ENCODE assay signal across 23 mouse cellular contexts in the genomic region with DNA sequence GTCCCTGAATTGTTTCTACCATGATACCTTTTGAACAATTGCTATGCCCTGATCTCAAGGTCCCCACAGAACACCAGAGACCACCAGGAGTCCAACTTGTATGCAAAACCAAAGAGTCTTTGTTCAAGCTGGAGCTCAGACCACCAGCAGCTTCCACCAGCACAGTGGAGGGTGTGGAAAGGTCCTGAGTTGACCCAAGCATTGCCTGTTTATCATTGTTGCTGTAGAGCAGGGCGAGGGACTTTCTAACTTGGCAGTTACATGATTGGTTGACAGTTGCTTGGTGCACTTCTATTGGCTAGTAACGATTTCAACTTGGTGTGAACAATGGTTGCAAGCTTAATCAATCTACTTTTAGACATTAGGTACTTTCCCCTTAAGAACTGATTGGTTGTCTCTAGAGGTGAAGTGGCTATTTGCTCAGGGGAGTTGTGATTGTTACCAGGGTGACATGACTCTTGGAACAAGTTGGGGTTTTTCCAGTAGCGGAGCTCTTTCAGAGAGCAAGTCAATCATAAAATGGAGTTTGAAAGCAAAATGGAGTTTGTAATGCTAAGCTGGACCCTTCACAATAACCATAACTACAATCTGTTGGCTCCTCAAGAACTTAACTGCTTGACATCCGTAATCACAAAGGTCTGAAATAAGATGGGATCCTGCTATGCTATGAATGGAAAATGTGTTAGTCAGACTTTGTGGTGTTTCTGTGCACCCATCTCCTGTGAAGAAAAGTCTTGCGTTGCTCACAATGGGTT.
A peak's percentile ranks its signal among the peaks of the same experiment; 100 is the strongest.
DNase-seq lines count a peak whose midpoint lies in the region; ATAC-seq and TF ChIP-seq lines count a peak whose summit lies in the region.
"Had no signal": no experiment of that assay in that cellular context is flagged by ENCODE, and none has a peak within 500 bp of the region (broad histone marks: within the 10 kb centered on the region; RNA-seq: fewer than 3 reads in every experiment).

No protein-coding gene starts in this region.

- TF ChIP-seq EP300 in CH12.LX (IDR thresholded peaks at IDR 0.05; ENCODE audit: low read length) = no peak

- peak overlapping the region; percentile 88 for H3K27ac ChIP-seq in CH12.LX (ENCODE audit: insufficient read depth, low read depth)
- H3K27ac ChIP-seq in forebrain, embryonic 10.5 days = no peak overlapping the region
- no peak overlapping the region for H3K27ac ChIP-seq in hindbrain, embryonic 11.5 days (ENCODE audit: low read depth, low read length)
- H3K27ac ChIP-seq: embryonic facial prominence, embryonic 13.5 days; embryonic facial prominence, embryonic 15.5 days; forebrain, embryonic 13.5 days; forebrain, embryonic 15.5 days had no signal

- peak; percentile 1 for DNase-seq in lung, postnatal 36 days
- no peak for DNase-seq in lung, postnatal 14 days
- peak; percentile 10 for DNase-seq in CD4-positive, CD25-positive, alpha-beta regulatory T cell, adult 2 months (ENCODE audit: low read depth, low spot score)
- peak; percentile 96 for DNase-seq in CH12.LX (ENCODE audit: extremely low read depth)
- DNase-seq in forebrain, embryonic 10.5 days (ENCODE audit: extremely low spot score, low spot score) = no peak
- DNase-seq in frontal cortex, postnatal 14 days (ENCODE audit: low spot score in 2 of 2) = no peak
- no peak for DNase-seq in hindbrain, embryonic 11.5 days (ENCODE audit: low spot score)
- DNase-seq: adrenal gland, postnatal 10 days; adrenal gland, postnatal 25 days; B cell, adult 2 months; cerebellum, adult 11 months; cerebellum, adult 18-20 months; cerebellum, adult 8-10 months; cerebellum, adult 9-11 months; cerebellum, postnatal 14 days; cerebellum, postnatal 36 days; embryo, embryonic 11 days; forebrain, postnatal 0 days had no signal

- no peaks in the 10 kb centered on the region for H3K36me3 ChIP-seq in CH12.LX (replicated peaks in 1 of 2; ENCODE audit: control insufficient read depth in 1 of 2, insufficient read depth in 1 of 2, low read length in 1 of 2)
- H3K36me3 ChIP-seq in forebrain, embryonic 10.5 days (replicated peaks) = no peaks in the 10 kb centered on the region
- no peaks in the 10 kb centered on the region for H3K36me3 ChIP-seq in hindbrain, embryonic 11.5 days (ENCODE audit: control insufficient read depth, insufficient read depth, low read length)
- H3K36me3 ChIP-seq: embryonic facial prominence, embryonic 13.5 days; embryonic facial prominence, embryonic 15.5 days; forebrain, embryonic 15.5 days had no signal

- peak overlapping the region; percentile 94 for H3K4me2 ChIP-seq in CH12.LX (ENCODE audit: insufficient read depth, low read depth, poor library complexity, severe bottlenecking)
- H3K4me2 ChIP-seq in hindbrain, embryonic 11.5 days (replicated peaks; ENCODE audit: low read depth, low read length) = no peak overlapping the region
- H3K4me2 ChIP-seq: embryonic facial prominence, embryonic 13.5 days; embryonic facial prominence, embryonic 15.5 days; forebrain, embryonic 13.5 days; forebrain, embryonic 15.5 days had no signal

- peak; percentile 83 for TF ChIP-seq POLR2A in CH12.LX (IDR thresholded peaks at IDR 0.05; ENCODE audit: low read depth, low read length)

- dilution Hi-C loops in CH12.LX (cut with MboI; ENCODE audit: extremely low pct_ligation_motif_present, extremely low pct_unique_long_range_greater_than_20kb, low sequenced_read_pairs) = no loop called here

- TF ChIP-seq CTCF in CH12.LX (conservative IDR thresholded peaks at IDR 0.05 in 1 of 2, IDR thresholded peaks at IDR 0.05 in 1 of 2; ENCODE audit: low read depth in 2 of 2, low read length in 2 of 2) = no peak

- H3K4me1 ChIP-seq in CH12.LX (ENCODE audit: control insufficient read depth in 1 of 2, insufficient read depth in 2 of 2) = peaks cover 23 to 82% of the 10 kb centered on the region in 2 experiments
- H3K4me1 ChIP-seq in forebrain, embryonic 10.5 days = no peaks in the 10 kb centered on the region
- no peaks in the 10 kb centered on the region for H3K4me1 ChIP-seq in hindbrain, embryonic 11.5 days (replicated peaks; ENCODE audit: control insufficient read depth, insufficient read depth, low read length)
- H3K4me1 ChIP-seq: embryonic facial prominence, embryonic 15.5 days had no signal

- no peaks in the 10 kb centered on the region for H3K79me2 ChIP-seq in CH12.LX (replicated peaks; ENCODE audit: control insufficient read depth, extremely low read depth, insufficient read depth, poor library complexity, severe bottlenecking)

- in situ Hi-C loops in CH12.LX (cut with MboI; ENCODE audit: low pct_ligation_motif_present, low pct_unique_long_range_greater_than_20kb, low sequenced_read_pairs) = loop anchor here (10.0 kb wide), 1 partner anchor 89 kb away; the partner anchor contains the start of gene Btbd11

- no peak overlapping the region for H3K4me3 ChIP-seq in CH12.LX (replicated peaks in 1 of 3; ENCODE audit: low read depth in 2 of 3, low read length in 2 of 3, poor library complexity in 1 of 3)
- no peak overlapping the region for H3K4me3 ChIP-seq in forebrain, embryonic 10.5 days
- H3K4me3 ChIP-seq in hindbrain, embryonic 11.5 days (ENCODE audit: low read depth, low read length) = no peak overlapping the region
- H3K4me3 ChIP-seq: embryonic facial prominence, embryonic 13.5 days; embryonic facial prominence, embryonic 15.5 days; erythroblast, embryonic 14.5 days; forebrain, embryonic 13.5 days; forebrain, embryonic 15.5 days had no signal

- no peak for ATAC-seq in hindbrain, embryonic 11.5 days (ENCODE audit: low FRiP score)
- ATAC-seq: forebrain, embryonic 13.5 days; forebrain, embryonic 15.5 days; forebrain, postnatal 0 days had no signal

- no peak for TF ChIP-seq RAD21 in CH12.LX (IDR thresholded peaks at IDR 0.05; ENCODE audit: low read depth, low read length)

- H3K27me3 ChIP-seq in CH12.LX (replicated peaks) = no peaks in the 10 kb centered on the region
- H3K27me3 ChIP-seq in forebrain, embryonic 10.5 days (ENCODE audit: poor library complexity, severe bottlenecking) = no peaks in the 10 kb centered on the region
- no peaks in the 10 kb centered on the region for H3K27me3 ChIP-seq in hindbrain, embryonic 11.5 days (ENCODE audit: control insufficient read depth, insufficient read depth, low read length)
- H3K27me3 ChIP-seq: embryonic facial prominence, embryonic 13.5 days; embryonic facial prominence, embryonic 15.5 days; forebrain, embryonic 13.5 days; forebrain, embryonic 15.5 days had no signal

- H3K9me3 ChIP-seq in CH12.LX (replicated peaks; ENCODE audit: low read length) = peaks cover 5% of the 10 kb centered on the region
- no peaks in the 10 kb centered on the region for H3K9me3 ChIP-seq in forebrain, embryonic 10.5 days
- no peaks in the 10 kb centered on the region for H3K9me3 ChIP-seq in hindbrain, embryonic 11.5 days (ENCODE audit: control insufficient read depth, low read length)
- H3K9me3 ChIP-seq: embryonic facial prominence, embryonic 13.5 days; embryonic facial prominence, embryonic 15.5 days; forebrain, embryonic 13.5 days; forebrain, embryonic 15.5 days had no signal

- peak overlapping the region; percentile 64 for H3K9ac ChIP-seq in CH12.LX (ENCODE audit: insufficient read depth, low read depth)
- H3K9ac ChIP-seq in hindbrain, embryonic 11.5 days (ENCODE audit: low read depth, low read length) = no peak overlapping the region
- H3K9ac ChIP-seq: embryonic facial prominence, embryonic 13.5 days; embryonic facial prominence, embryonic 15.5 days; forebrain, embryonic 13.5 days; forebrain, embryonic 15.5 days; forebrain, postnatal 0 days had no signal

- 90% methylated on average over 5 of the region's 5 CpGs for WGBS in forebrain, embryonic 10.5 days
- WGBS in hindbrain, embryonic 11.5 days = 84% methylated on average over 5 of the region's 5 CpGs

TF ChIP-seq in CH12.LX, 34 proteins besides CTCF, POLR2A, EP300 and RAD21 (continues in another document):
- TF ChIP-seq TCF12 (IDR thresholded peaks at IDR 0.05; ENCODE audit: low read depth, low read length) (peak; percentile 48; the same call in 1 of the 2 replicates), USF2 (conservative IDR thresholded peaks at IDR 0.05; ENCODE audit: low read depth, low read length) (no peak), ZC3H11A (IDR thresholded peaks at IDR 0.05; ENCODE audit: low read depth, low read length) (peak; percentile 79), SIN3A (IDR thresholded peaks at IDR 0.05; ENCODE audit: low read length) (0 out of 2 replicates have a peak, but pooled peaks have one; percentile 31), SMC3 (IDR thresholded peaks at IDR 0.05; ENCODE audit: low read depth, low read length) (no peak), TBP (conservative IDR thresholded peaks at IDR 0.05; ENCODE audit: low read depth, low read length) (peak; percentile 93), ZMIZ1 (IDR thresholded peaks at IDR 0.05; ENCODE audit: low read depth, low read length) (peak; percentile 87), ETS1 (conservative IDR thresholded peaks at IDR 0.05; ENCODE audit: low read depth, low read length) (no peak; the same call in 1 of the 2 replicates), GABPA (IDR thresholded peaks at IDR 0.05; ENCODE audit: insufficient replicate concordance, low read depth, low read length) (no peak), KAT2A (IDR thresholded peaks at IDR 0.05; ENCODE audit: insufficient replicate concordance, low read length) (no peak), JUND (conservative IDR thresholded peaks at IDR 0.05; ENCODE audit: low read depth, low read length) (peak; percentile 6; the same call in 1 of the 2 replicates), MXI1 (IDR thresholded peaks at IDR 0.05; ENCODE audit: low read depth, low read length) (no peak; the same call in none of the 2 replicates), POLR2AphosphoS2 (IDR thresholded peaks at IDR 0.05; ENCODE audit: low read depth, low read length) (peak; percentile 74; the same call in 1 of the 2 replicates), NELFE (IDR thresholded peaks at IDR 0.05; ENCODE audit: low read depth, low read length) (peak; percentile 88), CHD1 (IDR thresholded peaks at IDR 0.05; ENCODE audit: low read depth, low read length) (no peak), MAZ (IDR thresholded peaks at IDR 0.05; ENCODE audit: low read depth, low read length) (no peak), JUN (IDR thresholded peaks at IDR 0.05; ENCODE audit: insufficient read depth, low read depth, low read length) (no peak), E2F4 (IDR thresholded peaks at IDR 0.05; ENCODE audit: insufficient replicate concordance, low read depth, low read length) (0 out of 2 replicates have a peak, but pooled peaks have one; percentile 16), RCOR1 (conservative IDR thresholded peaks at IDR 0.05; ENCODE audit: low read depth, low read length) (peak; percentile 98), MAFK (IDR thresholded peaks at IDR 0.05; ENCODE audit: insufficient replicate concordance, low read length) (no peak), PAX5 (IDR thresholded peaks at IDR 0.05; ENCODE audit: low read length) (no peak), UBTF (IDR thresholded peaks at IDR 0.05; ENCODE audit: low read depth, low read length) (no peak; the same call in 1 of the 2 replicates), ZKSCAN1 (IDR thresholded peaks at IDR 0.05; ENCODE audit: borderline replicate concordance, low read depth, low read length) (no peak)

Comparison
In these comparisons a context has a peak if more than half of its experiments do, and no peak if none do; other contexts are left out.
1. DNase-seq: peak in lung, postnatal 36 days (single experiment), CD4-positive, CD25-positive, alpha-beta regulatory T cell, adult 2 months (single experiment) and CH12.LX (single experiment); none in lung, postnatal 14 days (single experiment), forebrain, embryonic 10.5 days (single experiment), frontal cortex, postnatal 14 days (0 of 2) and hindbrain, embryonic 11.5 days (single experiment).